Comparison of ENCODE assay signal across 16 mouse cellular contexts in the genomic region with DNA sequence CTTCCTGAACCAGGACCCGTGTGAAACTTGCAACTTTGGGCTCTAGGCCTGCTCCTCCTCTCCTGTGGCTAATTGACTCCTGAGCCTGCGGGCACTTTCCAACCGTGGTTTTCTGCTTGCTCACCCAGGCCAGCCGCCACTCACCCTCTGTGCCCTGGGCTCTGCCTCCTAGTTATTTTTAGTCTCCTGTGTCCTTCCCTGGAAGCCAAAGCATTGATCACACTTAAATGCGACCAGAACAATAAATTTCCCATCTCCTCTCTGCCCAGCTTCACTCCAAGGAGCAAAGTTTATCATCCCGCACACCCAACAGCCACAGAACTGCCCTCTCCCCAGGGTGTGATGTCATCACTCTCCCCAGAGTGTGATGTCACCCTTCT. TPM values are rescaled to one million over a fixed set of nuclear protein-coding genes. Genes with fewer than 3 reads are reported as not detected.
A peak's percentile ranks its signal among the peaks of the same experiment; 100 is the strongest.
DNase-seq lines count a peak whose midpoint lies in the region; ATAC-seq and TF ChIP-seq lines count a peak whose summit lies in the region.
"Had no signal": no experiment of that assay in that cellular context is flagged by ENCODE, and none has a peak within 500 bp of the region (broad histone marks: within the 10 kb centered on the region; RNA-seq: fewer than 3 reads in every experiment).

No protein-coding gene starts in this region.

- no peak for TF ChIP-seq CTCF in midbrain, postnatal 0 days (IDR thresholded peaks at IDR 0.05)
- TF ChIP-seq CTCF in left cerebral cortex, adult 2 months (IDR thresholded peaks at IDR 0.05) = no peak

- no peaks in the 10 kb centered on the region for H3K9me3 ChIP-seq in midbrain, embryonic 10.5 days (replicated peaks)
- no peaks in the 10 kb centered on the region for H3K9me3 ChIP-seq in midbrain, postnatal 0 days (ENCODE audit: low read length)
- H3K9me3 ChIP-seq in midbrain, embryonic 11.5 days (ENCODE audit: control insufficient read depth, low read length) = no peaks in the 10 kb centered on the region
- H3K9me3 ChIP-seq: embryonic facial prominence, embryonic 15.5 days; limb, embryonic 15.5 days had no signal

- no peak overlapping the region for H3K4me3 ChIP-seq in midbrain, embryonic 10.5 days
- no peak overlapping the region for H3K4me3 ChIP-seq in midbrain, postnatal 0 days (ENCODE audit: low read depth, low read length)
- no peak overlapping the region for H3K4me3 ChIP-seq in midbrain, embryonic 11.5 days (ENCODE audit: low read depth, low read length)
- H3K4me3 ChIP-seq in left cerebral cortex, adult 2 months = no peak overlapping the region
- H3K4me3 ChIP-seq: embryonic facial prominence, embryonic 15.5 days; limb, embryonic 15.5 days; myocyte had no signal

- peaks cover 53% of the 10 kb centered on the region for H3K4me1 ChIP-seq in midbrain, embryonic 10.5 days
- no peaks in the 10 kb centered on the region for H3K4me1 ChIP-seq in midbrain, postnatal 0 days (ENCODE audit: insufficient read depth, low read length)
- peaks cover 18% of the 10 kb centered on the region for H3K4me1 ChIP-seq in midbrain, embryonic 11.5 days (ENCODE audit: control insufficient read depth, insufficient read depth, low read length)
- H3K4me1 ChIP-seq: embryonic facial prominence, embryonic 15.5 days had no signal

- H3K4me2 ChIP-seq in midbrain, postnatal 0 days (ENCODE audit: low read depth, low read length, poor library complexity, severe bottlenecking) = no peak overlapping the region
- H3K4me2 ChIP-seq in midbrain, embryonic 11.5 days = no peak overlapping the region; the same call in 1 of the 2 replicates
- H3K4me2 ChIP-seq: embryonic facial prominence, embryonic 15.5 days; limb, embryonic 15.5 days had no signal

- peak overlapping the region; percentile 86 for H3K27ac ChIP-seq in midbrain, embryonic 10.5 days (replicated peaks)
- H3K27ac ChIP-seq in midbrain, postnatal 0 days (ENCODE audit: low read depth, low read length) = no peak overlapping the region
- H3K27ac ChIP-seq in midbrain, embryonic 11.5 days (ENCODE audit: low read depth, low read length) = peak overlapping the region; percentile 87
- H3K27ac ChIP-seq in left cerebral cortex, adult 2 months = no peak overlapping the region
- H3K27ac ChIP-seq: embryonic facial prominence, embryonic 15.5 days; limb, embryonic 15.5 days had no signal

- ATAC-seq in midbrain, postnatal 0 days (ENCODE audit: low FRiP score) = no peak
- ATAC-seq in midbrain, embryonic 11.5 days (ENCODE audit: low FRiP score) = no peak
- no peak for ATAC-seq in frontal cortex, adult (ENCODE audit: low TSS enrichment)

- intact Hi-C loops in left cerebral cortex, adult 2 months (cut with DNase I) = no loop called here

- 11% methylated on average over 6 of the region's 6 CpGs for WGBS in midbrain, embryonic 10.5 days
- WGBS in midbrain, postnatal 0 days = 14% methylated on average over 6 of the region's 6 CpGs
- WGBS in midbrain, embryonic 11.5 days = 17% methylated on average over 6 of the region's 6 CpGs

- no peak overlapping the region for H3K9ac ChIP-seq in midbrain, postnatal 0 days (replicated peaks; ENCODE audit: low read length, poor library complexity, severe bottlenecking)
- H3K9ac ChIP-seq in midbrain, embryonic 11.5 days (ENCODE audit: low read length) = peak overlapping the region; percentile 21; the same call in 1 of the 2 replicates
- H3K9ac ChIP-seq: embryonic facial prominence, embryonic 15.5 days; limb, embryonic 15.5 days had no signal

- H3K27me3 ChIP-seq in midbrain, embryonic 10.5 days (ENCODE audit: low read depth, poor library complexity, severe bottlenecking) = 0 out of 2 replicates have a peak, but pooled peaks cover 7% of the 10 kb centered on the region
- H3K27me3 ChIP-seq in midbrain, postnatal 0 days (ENCODE audit: insufficient read depth, low read length) = no peaks in the 10 kb centered on the region
- no peaks in the 10 kb centered on the region for H3K27me3 ChIP-seq in midbrain, embryonic 11.5 days (ENCODE audit: control insufficient read depth, insufficient read depth, low read length)
- H3K27me3 ChIP-seq: embryonic facial prominence, embryonic 15.5 days; limb, embryonic 15.5 days had no signal

- H3K36me3 ChIP-seq in midbrain, embryonic 10.5 days = peaks cover 16% of the 10 kb centered on the region
- H3K36me3 ChIP-seq in midbrain, postnatal 0 days (ENCODE audit: insufficient read depth, low read length) = no peaks in the 10 kb centered on the region
- H3K36me3 ChIP-seq in midbrain, embryonic 11.5 days (ENCODE audit: control insufficient read depth, insufficient read depth, low read length) = no peaks in the 10 kb centered on the region; the same call in 1 of the 2 replicates
- H3K36me3 ChIP-seq: embryonic facial prominence, embryonic 15.5 days; limb, embryonic 15.5 days had no signal

- DNase-seq in adrenal gland, adult (ENCODE audit: inconsistent age in 2 of 2, low spot score in 1 of 2) = peak; percentile 69 to 84
- no peak for DNase-seq in adrenal gland, postnatal 4 days (ENCODE audit: low spot score in 2 of 2)
- no peak for DNase-seq in midbrain, embryonic 10.5 days (ENCODE audit: low spot score)
- no peak for DNase-seq in midbrain, postnatal 0 days (ENCODE audit: low spot score)
- DNase-seq in midbrain, embryonic 11.5 days (ENCODE audit: low spot score, missing footprints) = no peak
- no peak for DNase-seq in left cerebral cortex, adult 2 months (ENCODE audit: extremely low spot score in 1 of 2, low spot score in 2 of 2)
- DNase-seq in T-cell, adult 2 months (ENCODE audit: low spot score) = no peak
- DNase-seq: cerebellum, adult 9-11 months; kidney, adult 18-20 months; layer of hippocampus, adult 9-11 months; lung, postnatal 10 days; right cerebral cortex, postnatal 4 days had no signal

RNA-seq across cellular contexts. Expression of a gene that starts 35.6 kb away (rescaled TPM):
- total RNA-seq in adrenal gland, postnatal 4 days (2021) = 1 to 10 TPM; 3.9 to 4.6 TPM
- polyA plus RNA-seq in midbrain, embryonic 10.5 days (2016; fragmentation: Nextera tagmentation; extraction: Ambion mirVana) = 12.6 and 14.7 TPM in 2 replicates
- total RNA-seq in midbrain, postnatal 0 days (2014; rRNA removed) = 1.9 and 5.7 TPM in 2 replicates
- 1.4 and 1.7 TPM in 2 replicates for polyA plus RNA-seq in midbrain, postnatal 0 days (2015; fragmentation: Nextera tagmentation; extraction: Ambion mirVana)
- 14.9 and 15.2 TPM in 2 replicates for polyA plus RNA-seq in midbrain, embryonic 11.5 days (2014; fragmentation: Nextera tagmentation; extraction: Ambion mirVana)
- total RNA-seq in left cerebral cortex, adult 2 months (2021) = 10 to 100 TPM; 22.9 to 27.7 TPM

RNA-seq across cellular contexts. Expression of a gene that starts 41.5 kb away (rescaled TPM):
- 10 to 100 TPM; 23.5 to 25.2 TPM for total RNA-seq in adrenal gland, postnatal 4 days (2021)
- polyA plus RNA-seq in midbrain, embryonic 10.5 days (2016; fragmentation: Nextera tagmentation; extraction: Ambion mirVana) = 24.6 and 27.5 TPM in 2 replicates
- 25.2 and 32.4 TPM in 2 replicates for total RNA-seq in midbrain, postnatal 0 days (2014; rRNA removed)
- polyA plus RNA-seq in midbrain, postnatal 0 days (2015; fragmentation: Nextera tagmentation; extraction: Ambion mirVana) = 37.4 and 50.6 TPM in 2 replicates
- polyA plus RNA-seq in midbrain, embryonic 11.5 days (2014; fragmentation: Nextera tagmentation; extraction: Ambion mirVana) = 21.6 and 26.5 TPM in 2 replicates
- total RNA-seq in left cerebral cortex, adult 2 months (2021) = 10 to 100 TPM; 47.8 to 51.7 TPM

RNA-seq across cellular contexts. Expression of a gene that starts 46.7 kb away (rescaled TPM):
- total RNA-seq in adrenal gland, postnatal 4 days (2021) = 100 to 1,000 TPM; 192 to 194 TPM
- polyA plus RNA-seq in midbrain, embryonic 10.5 days (2016; fragmentation: Nextera tagmentation; extraction: Ambion mirVana) = 304 and 308 TPM in 2 replicates
- 243 and 245 TPM in 2 replicates for total RNA-seq in midbrain, postnatal 0 days (2014; rRNA removed)
- polyA plus RNA-seq in midbrain, postnatal 0 days (2015; fragmentation: Nextera tagmentation; extraction: Ambion mirVana) = 131 and 147 TPM in 2 replicates
- 338 and 371 TPM in 2 replicates for polyA plus RNA-seq in midbrain, embryonic 11.5 days (2014; fragmentation: Nextera tagmentation; extraction: Ambion mirVana)
- 100 to 1,000 TPM; 132 to 135 TPM for total RNA-seq in left cerebral cortex, adult 2 months (2021)

Comparison
In these comparisons a context has a peak if more than half of its experiments do, and no peak if none do; other contexts are left out.
1. DNase-seq: peak in adrenal gland, adult (2 of 2); none in adrenal gland, postnatal 4 days (0 of 2), midbrain, embryonic 10.5 days (single experiment), midbrain, postnatal 0 days (single experiment), midbrain, embryonic 11.5 days (single experiment), left cerebral cortex, adult 2 months (0 of 2) and T-cell, adult 2 months (single experiment).
2. H3K27ac ChIP-seq: peak in midbrain, embryonic 10.5 days (single experiment) and midbrain, embryonic 11.5 days (single experiment); none in midbrain, postnatal 0 days (single experiment) and left cerebral cortex, adult 2 months (single experiment).